Mouse (Mus musculus) spleen, adult 2 months (tissue): Measurements from ENCODE around the gene Gadd45gip1.

ENCODE experiments used
- CTCF ChIP-seq: fragments of 200-500 bp; IDR thresholded peaks from 2 replicates; pipeline ENCODE4 v1.5.1; 2011; ENCODE audit warnings: mild to moderate bottlenecking, inconsistent platforms; ENCODE audit not compliant: insufficient read depth, insufficient read length, insufficient replicate concordance; ENCODE audit errors: extremely low read depth
- POLR2A ChIP-seq: fragments of 200-500 bp; IDR thresholded peaks from 2 replicates; pipeline ENCODE4 v1.6.1; 2011; ENCODE audit warnings: low read depth, low read length, inconsistent platforms

- TF ChIP-seq POLR2A = no peak
- TF ChIP-seq CTCF = no peak
These were observed 8.1 kb downstream of the Gadd45gip1 start for GRCm38 (mm10) chr8:84839411-84839810.
